Mouse (Mus musculus) left cerebral cortex, adult 8-10 months (tissue): ENCODE measurements around the gene Tmcc2. TPM values are rescaled to one million over a fixed set of nuclear protein-coding genes. Genes with fewer than 3 reads are reported as not detected.

Source experiments
- DNase-seq, 2 experiments: peaks; one replicate each; pipeline ENCODE4 v3.0.0; 2022; ENCODE audit warnings: low spot score in 2 of 2
- total RNA-seq, 4 experiments: library from RNA; stranded (reverse); gene quantifications; 2 replicates each; pipeline ENCODE4 v1.2.4; 2022

Gene Tmcc2
- total RNA-seq, 4 experiments from 2014 or later: 182 to 205 (median 192) TPM

DNA sequence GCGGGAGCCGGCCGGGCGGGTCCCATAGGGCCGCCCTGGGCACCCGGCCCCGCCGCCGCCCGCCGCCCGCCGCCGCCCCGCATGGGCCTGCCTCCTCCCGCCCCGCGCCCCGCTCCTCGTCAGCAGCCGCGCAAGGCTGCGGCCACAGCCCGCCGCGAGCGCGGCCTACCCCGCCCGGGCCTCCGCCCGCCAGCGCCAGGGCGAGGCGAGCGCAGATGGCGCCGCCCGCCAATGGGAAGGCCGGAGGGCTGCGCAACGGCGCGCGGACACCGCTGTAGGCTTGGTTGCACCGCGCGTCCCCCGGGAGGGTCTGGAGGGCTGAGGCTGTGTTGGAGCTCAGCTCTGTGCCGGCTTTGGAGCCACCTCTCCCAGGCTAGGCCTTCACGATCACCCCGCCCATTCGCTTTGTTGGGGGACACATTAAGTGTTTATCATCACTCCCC is 520 bp upstream of the Tmcc2 start:
- peak; percentile 55 to 68 for DNase-seq

GRCm38 (mm10) chr1:132389886-132390585 is 1.0 kb downstream of the Tmcc2 start:
- peak; percentile 54 to 74 for DNase-seq

- DNase-seq: no peak
These were observed 2.0 kb downstream of the Tmcc2 start for GRCm38 (mm10) chr1:132388813-132389803.

DNA sequence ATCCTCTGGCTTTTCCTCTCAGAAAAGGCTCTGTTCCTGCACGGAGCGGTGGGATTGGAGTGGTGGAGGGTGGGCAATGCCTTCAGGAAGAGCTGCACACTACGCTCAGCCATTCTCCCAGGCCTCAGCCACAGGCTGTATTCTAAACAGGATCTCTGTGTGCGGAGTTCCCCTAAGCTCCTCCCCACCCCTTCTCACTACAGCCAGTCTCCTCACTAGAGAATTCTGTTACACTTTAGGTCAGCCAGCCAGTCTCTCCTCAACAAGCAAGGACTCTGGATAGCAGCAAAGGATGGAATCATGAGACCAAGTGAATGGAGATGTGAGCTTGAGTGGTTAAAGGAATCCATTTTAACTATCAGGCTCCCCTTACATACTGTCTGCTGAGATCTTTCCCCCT is 3.1 kb downstream of the Tmcc2 start:
- DNase-seq: peak in 1 of 2 experiments; percentile 24

- no peak for DNase-seq
These were observed 4.8 kb downstream of the Tmcc2 start for GRCm38 (mm10) chr1:132386266-132386665.

DNA sequence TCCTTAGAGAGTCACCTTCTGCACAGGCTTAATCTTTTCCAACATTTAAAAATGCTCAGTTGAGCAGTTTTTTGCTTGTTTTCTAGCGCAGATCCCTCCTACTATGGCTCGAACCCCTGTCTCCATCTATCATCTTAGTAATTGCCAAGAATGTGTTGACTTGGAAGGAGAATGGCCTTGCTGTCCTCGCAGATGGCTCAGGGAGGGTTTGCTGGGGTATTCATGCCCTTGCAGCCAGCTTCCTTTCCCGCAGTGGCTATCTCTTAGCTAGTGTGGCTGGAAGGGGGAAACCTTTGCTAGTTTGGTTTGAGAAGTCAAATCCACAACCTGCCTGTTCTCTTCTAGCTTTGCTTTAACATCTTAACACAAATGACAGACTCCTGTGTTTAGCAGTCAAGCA is 5.4 kb downstream of the Tmcc2 start:
- DNase-seq: no peak

GRCm38 (mm10) chr1:132385266-132385665 is 5.8 kb downstream of the Tmcc2 start:
- DNase-seq: no peak

DNA sequence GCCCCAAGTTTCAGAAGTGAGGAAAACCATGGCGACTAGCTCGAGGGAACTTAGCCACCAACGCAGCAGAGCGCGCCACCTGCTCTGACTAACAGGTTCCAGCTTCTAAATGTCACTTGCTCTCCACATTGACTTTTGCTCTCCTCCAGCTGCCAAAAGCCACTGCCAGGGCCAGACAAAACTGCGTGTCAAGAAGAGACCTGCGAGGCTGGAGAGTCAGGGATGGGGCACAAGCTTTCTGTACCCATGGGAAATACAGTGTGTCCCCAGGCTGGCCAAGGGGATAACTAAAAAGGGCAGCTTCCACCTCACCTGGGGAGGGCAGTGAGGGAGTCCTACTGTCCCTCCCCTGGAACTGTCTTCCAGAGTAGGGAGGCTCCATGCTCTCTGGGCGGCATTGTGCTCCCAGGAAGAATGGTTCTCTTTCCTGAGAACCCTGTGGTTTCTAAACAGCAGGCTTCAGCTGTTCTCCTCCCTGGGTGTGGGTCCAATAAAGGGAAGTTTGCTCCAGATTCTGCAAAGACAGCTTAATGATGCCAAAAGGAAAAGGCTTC is 7.0 kb downstream of the Tmcc2 start:
- no peak for DNase-seq

DNA sequence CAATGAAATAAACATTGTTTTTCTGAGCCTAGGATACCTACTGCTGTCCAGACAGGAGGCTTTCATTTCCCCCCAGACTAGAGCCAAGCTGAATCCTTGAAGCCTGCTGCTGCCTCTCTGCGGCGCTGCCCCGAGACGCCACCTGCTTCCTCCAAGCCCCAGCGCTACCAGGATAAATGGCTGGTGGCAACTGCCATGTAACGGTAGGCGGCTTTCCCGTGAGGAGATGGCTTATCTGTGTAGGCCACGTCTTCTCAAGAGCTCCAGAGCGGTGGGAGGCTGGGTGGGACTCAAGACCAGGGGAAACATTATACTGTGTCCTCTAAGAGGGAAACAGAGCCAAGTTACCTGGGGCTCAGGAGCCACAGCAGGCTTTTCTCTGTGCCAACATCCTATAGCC is 9.2 kb downstream of the Tmcc2 start:
- DNase-seq: no peak

DNA sequence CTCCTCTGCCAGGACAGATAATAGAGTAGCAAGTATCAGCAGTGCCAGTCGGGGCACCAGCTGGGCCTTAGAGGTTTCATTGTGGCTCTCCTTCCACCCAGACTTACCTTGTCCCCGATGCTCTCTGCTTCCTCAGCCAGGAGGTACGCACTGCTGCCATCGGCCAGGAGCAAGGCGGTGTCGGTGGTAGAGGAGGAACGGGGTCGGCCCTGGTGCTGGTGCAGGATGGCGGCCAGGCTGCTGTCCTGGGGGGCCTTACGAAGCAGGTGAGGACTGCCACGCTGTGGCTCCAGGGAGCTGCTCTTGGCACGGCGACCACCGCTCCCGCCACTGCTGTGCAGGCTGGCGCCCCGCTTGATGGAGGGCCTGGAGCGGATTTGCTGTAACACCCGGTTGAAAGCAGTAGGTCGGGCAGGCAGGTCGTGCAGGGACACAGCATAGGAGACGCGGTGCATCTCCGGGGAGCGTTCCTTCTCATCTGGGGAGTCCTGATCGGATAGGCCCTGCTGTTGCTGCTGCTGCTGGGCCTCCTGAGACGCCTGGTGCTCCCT is 10.5 kb downstream of the Tmcc2 start:
- no peak for DNase-seq

GRCm38 (mm10) chr1:132377811-132378210 is 13.3 kb downstream of the Tmcc2 start:
- no peak for DNase-seq

DNA sequence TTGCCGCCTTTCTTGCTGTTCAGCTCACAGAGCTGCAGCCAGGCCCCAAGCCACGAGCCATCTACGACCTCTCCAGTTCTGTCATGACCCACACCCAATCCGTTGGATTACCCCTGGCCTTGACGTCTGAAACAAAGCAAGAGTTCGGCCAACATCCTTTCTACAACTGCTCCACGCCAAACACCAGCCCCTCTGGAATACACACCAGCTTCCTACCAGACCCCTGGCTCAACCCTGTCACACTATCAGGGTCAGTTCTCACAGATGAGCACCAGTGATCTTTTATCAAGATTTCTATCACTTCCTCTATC is 14.1 kb downstream of the Tmcc2 start:
- no peak for DNase-seq

DNA sequence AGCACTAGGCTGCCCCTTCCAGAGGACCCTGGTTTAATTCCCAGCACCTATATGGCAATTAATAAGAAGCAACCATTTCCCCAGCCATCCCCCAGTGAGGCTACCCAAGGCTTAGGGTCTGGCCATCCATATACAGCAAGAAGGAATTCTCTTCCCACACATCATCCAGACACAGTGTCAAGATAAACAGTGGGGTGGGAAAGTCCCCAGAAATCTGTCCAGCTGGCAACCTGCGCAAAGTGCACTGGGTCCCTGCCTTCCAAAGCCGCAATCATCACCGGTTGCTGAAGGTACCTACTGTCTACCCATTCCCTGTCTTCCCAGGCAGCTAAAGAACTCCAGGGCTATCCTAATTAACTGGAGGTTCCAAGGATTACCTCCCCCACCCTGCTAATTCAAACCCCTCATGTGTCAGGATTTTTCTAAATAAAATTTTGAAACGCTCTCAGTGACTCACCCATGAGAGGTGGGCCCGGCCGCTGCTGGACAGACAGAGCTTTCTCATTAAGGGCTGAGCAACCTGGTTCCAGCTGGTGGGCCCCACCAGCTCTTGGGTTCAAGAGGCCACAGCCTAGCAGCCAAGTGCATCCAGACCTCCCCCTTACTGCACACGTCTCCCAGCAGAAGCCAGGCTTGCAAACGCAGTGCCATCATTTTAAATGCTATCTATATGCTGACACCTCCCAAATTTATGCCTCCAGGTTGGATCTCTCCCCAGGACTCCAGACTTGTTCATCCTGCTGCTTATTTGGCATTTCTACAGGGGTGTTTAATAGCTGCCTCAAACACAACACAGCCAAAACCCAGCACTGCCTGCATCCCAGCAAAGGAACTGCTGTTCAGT is 14.6 kb downstream of the Tmcc2 start:
- DNase-seq: no peak

GRCm38 (mm10) chr1:132375256-132375655 is 15.8 kb downstream of the Tmcc2 start:
- peak in 1 of 2 experiments; percentile 73 for DNase-seq

- DNase-seq: no peak
These were observed 16.2 kb downstream of the Tmcc2 start for GRCm38 (mm10) chr1:132374873-132375244.

GRCm38 (mm10) chr1:132374140-132374872 is 16.8 kb downstream of the Tmcc2 start:
- no peak for DNase-seq

DNA sequence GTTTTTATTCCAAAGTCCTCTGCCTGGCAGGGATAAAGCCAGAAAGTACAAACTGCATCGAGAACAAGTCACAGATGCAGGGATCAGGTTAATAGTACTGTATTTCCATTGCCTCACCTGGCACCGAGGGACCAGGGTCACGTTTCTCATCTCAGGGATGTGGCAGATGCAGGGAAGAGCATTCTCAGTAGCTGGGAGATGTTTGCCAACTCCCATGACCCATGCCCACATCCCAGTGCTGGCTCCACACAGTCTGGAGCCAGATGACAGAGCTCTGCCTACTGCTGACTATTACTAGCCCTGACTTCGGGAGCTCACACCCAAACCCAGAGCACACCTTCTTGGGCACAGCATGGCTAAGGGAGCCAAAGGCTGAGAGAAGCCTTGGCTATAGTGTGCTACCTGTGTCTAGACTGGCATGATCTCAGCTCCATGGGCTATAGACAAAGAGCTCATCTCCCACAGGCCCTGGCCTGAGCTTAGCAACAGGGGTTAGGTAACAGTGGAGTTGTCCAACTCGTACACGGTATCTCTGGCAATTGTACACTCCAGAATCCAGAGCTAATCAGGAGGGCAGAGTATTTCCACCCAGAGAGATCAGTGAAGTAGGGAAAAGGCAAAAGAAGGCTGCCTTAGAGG is 18.1 kb downstream of the Tmcc2 start:
- DNase-seq: no peak

GRCm38 (mm10) chr1:132372354-132372753 is 18.7 kb downstream of the Tmcc2 start:
- DNase-seq: no peak

- no peak for DNase-seq
These were observed 19.6 kb downstream of the Tmcc2 start for GRCm38 (mm10) chr1:132371298-132372081.
